Mouse (Mus musculus) cortical plate, adult 2 months (tissue): Measurements from ENCODE around the gene Haspin.

Source experiments
- CTCF ChIP-seq: fragments of 200-500 bp; IDR thresholded peaks from 2 replicates; pipeline ENCODE4 v1.5.1; 2011; ENCODE audit warnings: mild to moderate bottlenecking, control low read depth, low read length; ENCODE audit not compliant: insufficient read depth; ENCODE audit errors: extremely low read depth
- POLR2A ChIP-seq: fragments of 200-500 bp; IDR thresholded peaks from 2 replicates; pipeline ENCODE4 v1.6.1; 2011; ENCODE audit warnings: mild to moderate bottlenecking, low read length, control low read depth; ENCODE audit not compliant: insufficient read depth; ENCODE audit errors: extremely low read depth

- no peak for TF ChIP-seq CTCF
- TF ChIP-seq POLR2A: no peak
These were observed 30.0 kb upstream of the Haspin start for GRCm38 (mm10) chr11:73168071-73168470.
